Mouse (Mus musculus): ENCODE results near the gene Gcnt3. TPM values are rescaled to one million over a fixed set of nuclear protein-coding genes. Genes with fewer than 3 reads are reported as not detected.

Gcnt3 gene
- polyA plus RNA-seq, 1 experiment from 2014 or later, result not detected

- Histone ChIP-seq H3K27ac (ENCODE audit: low read length) (no peak overlapping the region), H3K4me1 (ENCODE audit: insufficient read depth, low read depth, low read length) (no peaks in the 10 kb centered on the region), H3K36me3 (ENCODE audit: insufficient read depth, low read length) (no peaks in the 10 kb centered on the region), H3K9me3 (ENCODE audit: low read length) (no peaks in the 10 kb centered on the region), H3K27me3 (replicated peaks; ENCODE audit: insufficient read depth, low read length) (no peaks in the 10 kb centered on the region), H3K4me3 (ENCODE audit: low read depth, low read length) (no peak overlapping the region), H3K4me2 (replicated peaks; ENCODE audit: low read depth, low read length) (no peak overlapping the region), H3K9ac (replicated peaks; ENCODE audit: low read depth) (no peak overlapping the region)
- WGBS, result 83% methylated on average over 11 of the region's 11 CpGs
- DNase-seq (ENCODE audit: low spot score) (no peak), ATAC-seq (no peak)
- TF ChIP-seq EP300 (IDR thresholded peaks at IDR 0.05), result no peak
- TF ChIP-seq CTCF (IDR thresholded peaks at IDR 0.05), result peak; percentile 13
These were observed 2.7 kb upstream of the Gcnt3 start for GRCm38 (mm10) chr9:70040570-70040969.

- 84% methylated on average over 6 of the region's 6 CpGs for WGBS
- Histone ChIP-seq H3K4me2 (replicated peaks; ENCODE audit: low read depth, low read length) (no peak overlapping the region), H3K27me3 (replicated peaks; ENCODE audit: insufficient read depth, low read length) (no peaks in the 10 kb centered on the region), H3K36me3 (ENCODE audit: insufficient read depth, low read length) (no peaks in the 10 kb centered on the region), H3K9me3 (ENCODE audit: low read length) (no peaks in the 10 kb centered on the region), H3K4me3 (ENCODE audit: low read depth, low read length) (no peak overlapping the region), H3K4me1 (ENCODE audit: insufficient read depth, low read depth, low read length) (no peaks in the 10 kb centered on the region), H3K27ac (ENCODE audit: low read length) (no peak overlapping the region), H3K9ac (replicated peaks; ENCODE audit: low read depth) (no peak overlapping the region)
- TF ChIP-seq CTCF (IDR thresholded peaks at IDR 0.05) (no peak), EP300 (IDR thresholded peaks at IDR 0.05) (no peak)
- ATAC-seq (no peak), DNase-seq (ENCODE audit: low spot score) (no peak)
These were observed 1.9 kb upstream of the Gcnt3 start for GRCm38 (mm10) chr9:70039597-70040385.

- Histone ChIP-seq H3K9me3 (ENCODE audit: low read length) (no peaks in the 10 kb centered on the region), H3K4me1 (ENCODE audit: insufficient read depth, low read depth, low read length) (no peaks in the 10 kb centered on the region), H3K27ac (ENCODE audit: low read length) (no peak overlapping the region), H3K4me2 (replicated peaks; ENCODE audit: low read depth, low read length) (no peak overlapping the region), H3K4me3 (ENCODE audit: low read depth, low read length) (no peak overlapping the region), H3K27me3 (replicated peaks; ENCODE audit: insufficient read depth, low read length) (0 out of 2 replicates have a peak, but pooled peaks cover 3% of the 10 kb centered on the region), H3K36me3 (ENCODE audit: insufficient read depth, low read length) (no peaks in the 10 kb centered on the region), H3K9ac (replicated peaks; ENCODE audit: low read depth) (no peak overlapping the region)
- DNase-seq (ENCODE audit: low spot score) (peak; percentile 16), ATAC-seq (no peak)
- TF ChIP-seq EP300 (IDR thresholded peaks at IDR 0.05) (no peak), CTCF (IDR thresholded peaks at IDR 0.05) (0 out of 2 replicates have a peak, but pooled peaks have one; percentile 6)
- WGBS, result 60% methylated on average over 4 of the region's 4 CpGs
These were observed 1.2 kb downstream of the Gcnt3 start for GRCm38 (mm10) chr9:70036646-70037045.

GRCm38 (mm10) chr9:70034702-70035101 is 3.2 kb downstream of the Gcnt3 start:
- Histone ChIP-seq H3K36me3 (ENCODE audit: insufficient read depth, low read length) (no peaks in the 10 kb centered on the region), H3K9ac (replicated peaks; ENCODE audit: low read depth) (no peak overlapping the region), H3K27ac (ENCODE audit: low read length) (no peak overlapping the region), H3K9me3 (ENCODE audit: low read length) (no peaks in the 10 kb centered on the region), H3K4me1 (ENCODE audit: insufficient read depth, low read depth, low read length) (no peaks in the 10 kb centered on the region), H3K4me2 (replicated peaks; ENCODE audit: low read depth, low read length) (no peak overlapping the region), H3K27me3 (replicated peaks; ENCODE audit: insufficient read depth, low read length) (0 out of 2 replicates have a peak, but pooled peaks cover 3% of the 10 kb centered on the region), H3K4me3 (ENCODE audit: low read depth, low read length) (no peak overlapping the region)
- ATAC-seq (no peak), DNase-seq (ENCODE audit: low spot score) (no peak)
- WGBS, result 85% methylated on average over 7 of the region's 7 CpGs
- no peak for TF ChIP-seq EP300 (IDR thresholded peaks at IDR 0.05)
- no peak for TF ChIP-seq CTCF (IDR thresholded peaks at IDR 0.05)

- TF ChIP-seq CTCF (IDR thresholded peaks at IDR 0.05) (no peak), EP300 (IDR thresholded peaks at IDR 0.05) (no peak)
- Histone ChIP-seq H3K27ac (ENCODE audit: low read length) (no peak overlapping the region), H3K9me3 (ENCODE audit: low read length) (no peaks in the 10 kb centered on the region), H3K4me2 (replicated peaks; ENCODE audit: low read depth, low read length) (no peak overlapping the region), H3K27me3 (replicated peaks; ENCODE audit: insufficient read depth, low read length) (0 out of 2 replicates have a peak, but pooled peaks cover 3% of the 10 kb centered on the region), H3K36me3 (ENCODE audit: insufficient read depth, low read length) (no peaks in the 10 kb centered on the region), H3K4me1 (ENCODE audit: insufficient read depth, low read depth, low read length) (no peaks in the 10 kb centered on the region), H3K9ac (replicated peaks; ENCODE audit: low read depth) (no peak overlapping the region), H3K4me3 (ENCODE audit: low read depth, low read length) (no peak overlapping the region)
- WGBS, result 55% methylated on average over 9 of the region's 9 CpGs
- DNase-seq (ENCODE audit: low spot score), result no peak
- no peak for ATAC-seq
These were observed 4.8 kb downstream of the Gcnt3 start for GRCm38 (mm10) chr9:70033056-70033455.

GRCm38 (mm10) chr9:70032167-70032566 is 5.7 kb downstream of the Gcnt3 start:
- WGBS, result 81% methylated on average over 1 of the region's 1 CpGs

More at GRCm38 (mm10) chr9:70032167-70032566, 5.7 kb downstream of the Gcnt3 start:
- no peaks in the 10 kb centered on the region for H3K9me3 ChIP-seq (ENCODE audit: low read length)
- no peak overlapping the region for H3K9ac ChIP-seq (replicated peaks; ENCODE audit: low read depth)
- DNase-seq (ENCODE audit: low spot score) (no peak), ATAC-seq (no peak)
- no peaks in the 10 kb centered on the region for H3K4me1 ChIP-seq (ENCODE audit: insufficient read depth, low read depth, low read length)
- H3K27ac ChIP-seq (ENCODE audit: low read length), result no peak overlapping the region
- no peak overlapping the region for H3K4me2 ChIP-seq (replicated peaks; ENCODE audit: low read depth, low read length)
- H3K4me3 ChIP-seq (ENCODE audit: low read depth, low read length), result no peak overlapping the region
- no peaks in the 10 kb centered on the region for H3K36me3 ChIP-seq (ENCODE audit: insufficient read depth, low read length)
- 0 out of 2 replicates have a peak, but pooled peaks cover 3% of the 10 kb centered on the region for H3K27me3 ChIP-seq (replicated peaks; ENCODE audit: insufficient read depth, low read length)
- no peak for TF ChIP-seq EP300 (IDR thresholded peaks at IDR 0.05)
- TF ChIP-seq CTCF (IDR thresholded peaks at IDR 0.05), result no peak
